Mouse (Mus musculus) heart, embryonic 11.5 days (tissue): ENCODE measurements around the gene Gm609. TPM values are rescaled to one million over a fixed set of nuclear protein-coding genes. Genes with fewer than 3 reads are reported as not detected.

Experiments used
- ATAC-seq: fragments of 200-750 bp; cut with Nextera tagmentation; replicated peaks from 2 replicates; pipeline ENCODE4 v1.8.0; 2017; ENCODE audit warnings: moderate library complexity; ENCODE audit not compliant: insufficient number of reproducible peaks, low FRiP score, low TSS enrichment
- H3K27ac ChIP-seq: fragments of 300-500 bp; sonication (generic); 2 replicates; pipeline ENCODE4 v1.5.1; 2014; ENCODE audit warnings: mild to moderate bottlenecking, low read depth, low read length
- H3K27me3 ChIP-seq: fragments of 300-500 bp; sonication (generic); 2 replicates; pipeline ENCODE4 v1.6.1; 2014; ENCODE audit warnings: mild to moderate bottlenecking, low read length, mixed read lengths; ENCODE audit not compliant: control insufficient read depth, insufficient read depth
- H3K36me3 ChIP-seq: fragments of 300-500 bp; sonication (generic); 2 replicates; pipeline ENCODE4 v1.6.1; 2014; ENCODE audit warnings: mild to moderate bottlenecking, low read length, moderate library complexity, mixed read lengths; ENCODE audit not compliant: control insufficient read depth, insufficient read depth
- H3K4me1 ChIP-seq: fragments of 300-500 bp; sonication (generic); 2 replicates; pipeline ENCODE4 v1.6.1; 2014; ENCODE audit warnings: low read length; ENCODE audit not compliant: control insufficient read depth, insufficient read depth
- H3K4me2 ChIP-seq: fragments of 300-500 bp; sonication (generic); 2 replicates; pipeline ENCODE4 v1.6.1; 2014; ENCODE audit warnings: mild to moderate bottlenecking, moderate library complexity
- H3K4me3 ChIP-seq: fragments of 300-500 bp; sonication (generic); 2 replicates; pipeline ENCODE4 v1.5.1; 2014; ENCODE audit warnings: low read depth, low read length
- H3K9ac ChIP-seq: fragments of 300-500 bp; sonication (generic); 2 replicates; pipeline ENCODE4 v1.6.1; 2014; ENCODE audit warnings: mild to moderate bottlenecking, low read depth, low read length, moderate library complexity
- H3K9me3 ChIP-seq: fragments of 300-500 bp; sonication (generic); replicated peaks from 2 replicates; pipeline ENCODE4 v1.6.1; 2016; ENCODE audit warnings: low read length; ENCODE audit not compliant: control insufficient read depth
- WGBS: fragments of 180-500 bp; shearing (Covaris S2); extraction: QIAGEN DNeasy Blood & Tissue Kit; methylation state at CpG from one replicate; pipeline ENCODE4 v1.1.7; 2014; ENCODE audit not compliant: insufficient replicate concordance; 5-methylcytosine and 5-hydroxymethylcytosine counted together
- polyA plus RNA-seq: library from polyadenylated mRNA; unstranded; fragments of >200 nt; fragmentation: Nextera tagmentation; extraction: Ambion mirVana; gene quantifications from 2 replicates; pipeline ENCODE4 v1.2.1, GENCODE M21; 2014

The Gm609 gene
- polyA plus RNA-seq, 1 experiment from 2014 or later = not detected

DNA sequence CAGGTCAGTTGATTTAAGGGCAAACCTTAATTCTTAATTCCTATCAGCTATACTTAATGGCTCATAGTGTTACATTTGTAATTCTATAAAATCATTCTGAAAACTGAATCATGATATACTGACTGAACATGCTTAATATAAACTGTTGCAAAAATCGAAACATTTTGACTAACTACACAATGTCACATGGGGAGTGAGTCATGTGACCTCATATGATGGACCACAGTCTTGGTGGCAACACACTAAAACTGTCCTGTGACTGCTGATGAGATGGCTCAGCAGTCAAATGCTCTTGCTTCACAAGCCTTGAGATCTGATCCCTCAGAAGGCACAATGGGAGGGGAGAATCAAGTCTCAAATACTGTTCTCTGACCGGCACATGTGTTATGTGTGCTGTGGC, 118.7 kb downstream of the Gm609 start:
- Histone ChIP-seq H3K9me3 (no peaks in the 10 kb centered on the region), H3K27ac (no peak overlapping the region), H3K4me1 (no peaks in the 10 kb centered on the region), H3K9ac (no peak overlapping the region), H3K4me2 (no peak overlapping the region), H3K36me3 (no peaks in the 10 kb centered on the region), H3K4me3 (no peak overlapping the region), H3K27me3 (no peaks in the 10 kb centered on the region)
- WGBS = 75% methylated on average over 2 of the region's 2 CpGs
- no peak for ATAC-seq

DNA sequence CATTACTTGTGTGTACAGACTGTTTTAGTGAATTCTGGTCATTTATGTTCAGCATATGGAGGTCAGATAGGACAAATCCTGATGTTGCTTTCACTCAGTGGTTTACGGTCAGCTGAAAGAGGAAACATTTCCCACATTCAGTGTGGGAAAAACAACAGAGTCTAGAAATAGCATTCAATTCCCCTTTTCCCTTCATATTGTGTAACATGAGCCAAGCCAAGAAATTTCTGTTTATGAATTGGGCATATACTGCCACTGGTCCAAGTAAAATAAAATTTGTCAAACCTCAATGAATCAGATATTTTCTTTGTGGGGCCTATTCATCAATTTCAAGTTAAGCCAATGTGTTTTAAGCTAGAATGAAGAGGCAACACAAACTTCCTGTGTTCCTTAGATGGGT, 121.7 kb downstream of the Gm609 start:
- Histone ChIP-seq H3K4me1 (no peaks in the 10 kb centered on the region), H3K36me3 (no peaks in the 10 kb centered on the region), H3K27me3 (no peaks in the 10 kb centered on the region), H3K4me2 (no peak overlapping the region), H3K9ac (no peak overlapping the region), H3K9me3 (no peaks in the 10 kb centered on the region), H3K4me3 (no peak overlapping the region), H3K27ac (no peak overlapping the region)
- ATAC-seq = no peak
- 76% methylated on average over 1 of the region's 1 CpGs for WGBS

DNA sequence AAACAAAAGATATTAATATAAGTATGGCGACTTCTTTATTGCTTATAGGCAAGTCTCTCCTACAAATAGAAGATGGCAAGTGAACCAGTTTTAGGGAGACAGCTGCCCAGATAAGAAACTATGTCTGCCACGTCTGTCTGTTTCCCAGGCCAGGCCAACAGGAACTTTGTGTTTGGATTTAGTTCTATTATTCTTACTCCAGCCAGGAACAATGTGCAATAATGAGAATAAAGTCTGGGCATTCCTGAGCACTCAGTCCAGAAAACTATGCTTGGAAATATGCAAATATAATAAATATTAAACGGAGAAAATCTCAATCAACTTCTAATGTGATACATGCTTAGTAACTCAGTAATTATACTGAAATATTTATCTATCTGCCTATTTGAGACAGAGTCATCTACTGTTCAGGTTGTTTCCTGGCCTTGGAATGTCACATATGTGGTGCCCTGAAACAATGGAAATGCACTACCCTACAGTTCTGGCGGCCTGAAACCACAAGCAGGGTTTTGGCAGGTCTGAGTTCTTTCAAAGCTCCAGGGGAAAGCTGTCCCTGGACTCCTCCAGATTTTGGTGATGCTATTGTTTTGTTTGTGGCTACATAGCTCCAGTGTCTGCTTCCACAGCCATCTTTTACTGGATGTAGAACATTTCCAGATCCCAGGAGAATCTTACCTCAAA, 123.3 kb downstream of the Gm609 start:
- H3K27ac ChIP-seq = no peak overlapping the region
- ATAC-seq = no peak
- no peak overlapping the region for H3K4me2 ChIP-seq
- no peak overlapping the region for H3K9ac ChIP-seq
- WGBS = 56% methylated on average over 4 of the region's 4 CpGs
- no peak overlapping the region for H3K4me3 ChIP-seq
- H3K27me3 ChIP-seq = no peaks in the 10 kb centered on the region
- no peaks in the 10 kb centered on the region for H3K9me3 ChIP-seq
- no peaks in the 10 kb centered on the region for H3K36me3 ChIP-seq
- H3K4me1 ChIP-seq = no peaks in the 10 kb centered on the region

DNA sequence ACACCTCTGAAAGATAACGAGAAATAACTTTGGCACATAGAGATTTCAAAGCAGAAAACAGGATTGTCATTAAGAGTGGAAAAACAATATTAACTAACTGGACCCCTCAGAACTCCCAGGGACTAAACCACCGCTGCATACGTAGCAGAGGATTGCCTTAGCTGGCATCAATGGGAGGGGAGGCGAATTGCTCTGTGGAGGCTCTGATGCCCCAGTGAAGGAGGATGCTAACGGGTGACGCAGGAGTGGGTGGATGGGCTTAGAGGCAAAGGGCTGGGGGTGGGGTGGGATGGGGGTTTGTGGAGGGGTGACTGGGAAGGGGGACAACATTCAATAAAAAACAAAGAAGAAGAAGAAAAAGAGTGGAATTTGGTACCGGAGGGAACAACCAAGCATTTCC, 126.7 kb downstream of the Gm609 start:
- no peak overlapping the region for H3K4me2 ChIP-seq
- H3K36me3 ChIP-seq = no peaks in the 10 kb centered on the region
- H3K4me3 ChIP-seq = no peak overlapping the region
- ATAC-seq = no peak
- peak overlapping the region; percentile 41; the same call in 1 of the 2 replicates for H3K27ac ChIP-seq
- no peaks in the 10 kb centered on the region for H3K9me3 ChIP-seq
- WGBS = 59% methylated on average over 7 of the region's 7 CpGs
- H3K4me1 ChIP-seq = no peaks in the 10 kb centered on the region
- no peaks in the 10 kb centered on the region for H3K27me3 ChIP-seq
- H3K9ac ChIP-seq = no peak overlapping the region

DNA sequence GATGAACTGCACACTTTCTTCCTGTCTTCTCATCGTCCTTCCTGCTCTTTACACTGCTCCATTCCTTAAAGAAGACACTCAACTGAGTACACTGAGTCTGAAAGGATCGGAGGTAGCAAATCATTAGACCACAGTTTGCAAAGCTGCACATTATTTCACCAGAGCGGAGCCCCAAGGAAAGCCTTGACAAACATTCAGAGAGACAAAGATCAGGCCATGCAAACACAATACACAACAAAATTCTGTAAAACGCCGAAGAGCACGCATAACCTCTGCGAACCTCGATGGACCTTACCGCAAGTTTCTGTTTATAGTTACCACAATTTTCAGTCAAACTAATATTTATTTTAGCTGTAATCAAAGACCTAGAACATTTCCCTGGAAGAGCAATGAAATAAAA, 127.4 kb downstream of the Gm609 start:
- WGBS = 85% methylated on average over 9 of the region's 9 CpGs
- no peak for ATAC-seq
- no peak overlapping the region; the same call in 1 of the 2 replicates for H3K27ac ChIP-seq
- H3K9me3 ChIP-seq = no peaks in the 10 kb centered on the region
- no peak overlapping the region for H3K9ac ChIP-seq
- H3K4me2 ChIP-seq = no peak overlapping the region
- no peak overlapping the region for H3K4me3 ChIP-seq
- H3K27me3 ChIP-seq = no peaks in the 10 kb centered on the region
- no peaks in the 10 kb centered on the region for H3K4me1 ChIP-seq
- H3K36me3 ChIP-seq = no peaks in the 10 kb centered on the region

DNA sequence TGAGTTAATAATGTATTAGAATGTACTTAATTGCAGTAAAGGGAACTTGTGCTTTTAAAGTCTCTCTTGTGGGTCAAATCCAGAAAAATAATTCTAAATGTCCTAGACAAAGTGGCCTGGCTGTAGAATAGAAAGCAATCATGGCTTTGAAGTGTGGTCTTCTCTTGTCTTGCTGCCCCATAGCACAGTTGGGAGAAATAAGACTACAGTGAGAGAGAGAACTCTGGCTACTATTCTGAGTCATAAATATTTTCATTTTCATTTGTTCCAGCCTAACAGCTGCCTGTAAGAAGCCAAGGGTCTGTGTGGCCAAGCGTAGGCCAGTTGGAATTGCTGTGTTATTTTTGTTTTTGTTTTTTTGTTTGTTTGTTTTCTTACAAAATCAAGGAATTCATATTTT, 128.1 kb downstream of the Gm609 start:
- Histone ChIP-seq H3K27ac (no peak overlapping the region), H3K4me1 (no peaks in the 10 kb centered on the region), H3K4me2 (no peak overlapping the region), H3K9ac (no peak overlapping the region), H3K27me3 (no peaks in the 10 kb centered on the region), H3K4me3 (no peak overlapping the region), H3K36me3 (no peaks in the 10 kb centered on the region), H3K9me3 (no peaks in the 10 kb centered on the region)
- WGBS = 84% methylated on average over 1 of the region's 1 CpGs
- ATAC-seq = no peak

DNA sequence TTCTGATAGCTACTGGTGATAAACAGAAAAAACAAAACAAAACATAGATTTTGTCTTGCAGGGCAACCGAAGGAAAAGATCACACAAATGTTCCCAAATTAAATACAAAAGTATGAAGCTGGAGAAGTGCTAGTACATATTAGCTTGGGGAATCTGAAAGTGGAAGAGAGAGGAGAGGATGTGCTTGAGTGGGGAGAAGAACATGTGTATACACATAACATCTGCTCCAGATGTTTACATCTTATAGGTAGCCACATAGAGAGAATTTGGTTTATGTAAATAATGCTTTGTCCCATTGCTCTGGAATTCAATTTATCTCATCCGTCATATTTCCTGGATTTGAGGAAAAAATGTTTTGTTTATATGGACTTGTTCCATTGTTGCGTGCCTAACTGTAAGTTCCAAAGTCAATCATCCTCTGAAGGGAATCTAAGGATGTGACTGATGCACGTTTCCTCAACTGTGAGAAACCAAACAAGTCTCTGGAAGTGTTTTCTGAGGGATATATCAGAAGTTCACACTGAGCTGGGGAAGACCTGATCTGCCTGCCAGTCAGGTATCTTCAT, 129.2 kb downstream of the Gm609 start:
- H3K4me2 ChIP-seq = no peak overlapping the region
- WGBS = 64% methylated on average over 4 of the region's 4 CpGs
- no peak overlapping the region for H3K9ac ChIP-seq
- no peaks in the 10 kb centered on the region for H3K27me3 ChIP-seq
- no peak overlapping the region for H3K4me3 ChIP-seq
- H3K27ac ChIP-seq = no peak overlapping the region
- no peak for ATAC-seq
- H3K36me3 ChIP-seq = no peaks in the 10 kb centered on the region
- no peaks in the 10 kb centered on the region for H3K9me3 ChIP-seq
- H3K4me1 ChIP-seq = no peaks in the 10 kb centered on the region
